Mouse (Mus musculus) lung, postnatal 0 days (tissue): ENCODE measurements around the gene Vps13c.

Experiments
- CTCF ChIP-seq: IDR thresholded peaks from 2 replicates; pipeline ENCODE4 v1.5.1; 2016; ENCODE audit warnings: antibody characterized with exemption, mild to moderate bottlenecking
- EP300 ChIP-seq: IDR thresholded peaks from 2 replicates; pipeline ENCODE4 v1.6.1; 2016; ENCODE audit warnings: antibody characterized with exemption, mild to moderate bottlenecking, control low read depth

- TF ChIP-seq CTCF (no peak), EP300 (no peak)
Observed at GRCm38 (mm10) chr9:67849397-67849796, 9.2 kb downstream of the Vps13c start.
